8 mouse cellular contexts compared by ENCODE assay signal in the genomic region with DNA sequence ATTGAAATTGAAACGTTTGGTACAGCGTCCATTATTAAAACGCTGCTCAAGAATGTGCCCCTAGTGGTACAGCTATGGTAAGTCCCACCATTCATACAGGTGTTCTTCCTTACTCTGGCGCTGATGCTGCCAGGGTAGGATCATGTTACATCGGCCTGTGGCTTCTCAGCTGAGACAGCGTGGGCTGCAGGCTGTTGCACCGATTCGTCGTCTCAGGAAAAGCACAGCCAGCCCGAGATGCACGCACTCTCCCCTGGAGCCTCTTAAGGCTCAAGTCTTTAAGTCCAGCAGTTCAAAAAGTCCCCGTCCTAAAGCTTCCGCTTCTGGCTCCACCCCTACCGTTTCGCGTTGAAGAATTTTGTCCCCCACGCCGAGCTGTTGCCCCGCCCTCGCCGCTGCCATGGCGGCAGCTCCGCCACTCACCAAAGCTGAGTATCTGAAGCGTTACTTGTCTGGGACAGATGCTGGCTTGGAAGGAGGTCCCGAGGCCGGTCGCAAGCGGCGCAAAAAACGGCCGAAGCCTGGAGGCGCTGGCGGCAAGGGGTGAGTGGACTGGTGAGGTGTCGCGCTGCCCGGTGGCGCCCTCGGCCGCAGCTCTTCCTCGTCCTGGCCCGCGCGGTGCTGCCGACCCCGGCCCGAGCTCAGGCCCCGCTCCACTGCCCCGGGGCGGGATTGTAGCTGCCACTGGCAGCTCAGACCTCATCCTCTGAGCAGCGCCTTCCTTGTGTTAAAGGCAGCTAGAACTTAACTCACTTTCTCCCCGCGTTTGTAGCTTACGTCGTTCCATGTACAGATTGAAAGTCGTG. TPM values are rescaled to one million over a fixed set of nuclear protein-coding genes. Genes with fewer than 3 reads are reported as not detected.
DNase-seq lines count a peak whose midpoint lies in the region; ATAC-seq and TF ChIP-seq lines count a peak whose summit lies in the region.

TSS of gene Bud13 (plus strand) at position 378 of the 806 bp plus-strand sequence.

- DNase-seq in 3134 (ENCODE audit: extremely low read depth, insufficient read length, low spot score), result peak; percentile 96
- DNase-seq in adrenal gland, postnatal 36 days, result peak; percentile 95 to 96
- peak; percentile 94 to 99 for DNase-seq in heart, adult 18-20 months
- peak; percentile 94 for DNase-seq in kidney, adult 2 months
- DNase-seq in spleen, adult 2 months (ENCODE audit: low read depth in 1 of 2, low spot score in 2 of 2), result peak; percentile 89 to 96

- no peaks in the 10 kb centered on the region for H3K9me3 ChIP-seq in embryonic facial prominence, embryonic 13.5 days
- H3K9me3 ChIP-seq in limb, embryonic 12.5 days, result no peaks in the 10 kb centered on the region
- no peaks in the 10 kb centered on the region for H3K9me3 ChIP-seq in midbrain, embryonic 15.5 days

- peak within 1 kb of the TSS; percentile 63 for H3K4me2 ChIP-seq in embryonic facial prominence, embryonic 13.5 days
- H3K4me2 ChIP-seq in limb, embryonic 12.5 days, result peak within 1 kb of the TSS; percentile 69
- peak within 1 kb of the TSS; percentile 82 for H3K4me2 ChIP-seq in midbrain, embryonic 15.5 days

- H3K4me3 ChIP-seq in embryonic facial prominence, embryonic 13.5 days, result peak within 1 kb of the TSS; percentile 97
- peak within 1 kb of the TSS; percentile 86 for H3K4me3 ChIP-seq in kidney, adult 2 months (ENCODE audit: insufficient read depth, low read depth, low read length)
- H3K4me3 ChIP-seq in limb, embryonic 12.5 days (replicated peaks), result peak within 1 kb of the TSS; percentile 87
- peak within 1 kb of the TSS; percentile 93 for H3K4me3 ChIP-seq in midbrain, embryonic 15.5 days
- H3K4me3 ChIP-seq in spleen, adult 2 months (ENCODE audit: extremely low read depth, insufficient read depth, insufficient read length), result peak within 1 kb of the TSS; percentile 81

- peaks cover 8% of the 10 kb centered on the region for H3K4me1 ChIP-seq in embryonic facial prominence, embryonic 13.5 days
- peaks cover 2% of the 10 kb centered on the region; the same call in 1 of the 2 replicates for H3K4me1 ChIP-seq in kidney, adult 2 months (ENCODE audit: control insufficient read depth, insufficient read depth, low read length)
- peaks cover 17% of the 10 kb centered on the region for H3K4me1 ChIP-seq in limb, embryonic 12.5 days (replicated peaks)
- peaks cover 17% of the 10 kb centered on the region for H3K4me1 ChIP-seq in midbrain, embryonic 15.5 days
- no peaks in the 10 kb centered on the region; the same call in 1 of the 2 replicates for H3K4me1 ChIP-seq in spleen, adult 2 months (ENCODE audit: control insufficient read depth, insufficient read depth, insufficient read length)

- peak; percentile 47 for TF ChIP-seq POLR2A in kidney, adult 2 months (IDR thresholded peaks at IDR 0.05; ENCODE audit: low read depth, low read length)
- peak; percentile 73 for TF ChIP-seq POLR2A in spleen, adult 2 months (IDR thresholded peaks at IDR 0.05; ENCODE audit: low read depth, low read length)

- peak within 1 kb of the TSS; percentile 91 for H3K27ac ChIP-seq in embryonic facial prominence, embryonic 13.5 days
- peak within 1 kb of the TSS; percentile 2; the same call in 1 of the 2 replicates for H3K27ac ChIP-seq in kidney, adult 2 months (ENCODE audit: insufficient read depth, low read depth, low read length)
- peak within 1 kb of the TSS; percentile 91 for H3K27ac ChIP-seq in limb, embryonic 12.5 days
- H3K27ac ChIP-seq in midbrain, embryonic 15.5 days, result peak within 1 kb of the TSS; percentile 77
- peak within 1 kb of the TSS; percentile 82 for H3K27ac ChIP-seq in spleen, adult 2 months (ENCODE audit: insufficient read depth, low read length)

- under 1% methylated on average over 55 of the region's 55 CpGs for WGBS in embryonic facial prominence, embryonic 13.5 days
- WGBS in kidney, adult 2 months, result under 1% methylated on average over 55 of the region's 55 CpGs
- WGBS in limb, embryonic 12.5 days, result under 1% methylated on average over 55 of the region's 55 CpGs
- under 1% methylated on average over 55 of the region's 55 CpGs for WGBS in midbrain, embryonic 15.5 days
- under 1% methylated on average over 55 of the region's 55 CpGs for WGBS in spleen, adult 2 months

- peak; percentile 85 for ATAC-seq in embryonic facial prominence, embryonic 13.5 days (ENCODE audit: insufficient number of reproducible peaks, insufficient read depth, low FRiP score, low TSS enrichment, low read depth)
- peak; percentile 92 for ATAC-seq in limb, embryonic 12.5 days (ENCODE audit: insufficient number of reproducible peaks, insufficient read depth, low FRiP score, low TSS enrichment, low read depth)
- peak; percentile 94 for ATAC-seq in midbrain, embryonic 15.5 days (replicated peaks)

- no peaks in the 10 kb centered on the region for H3K27me3 ChIP-seq in embryonic facial prominence, embryonic 13.5 days
- H3K27me3 ChIP-seq in kidney, adult 2 months (replicated peaks; ENCODE audit: control insufficient read depth, insufficient read depth, low read length), result no peaks in the 10 kb centered on the region
- no peaks in the 10 kb centered on the region for H3K27me3 ChIP-seq in limb, embryonic 12.5 days
- H3K27me3 ChIP-seq in midbrain, embryonic 15.5 days (replicated peaks), result no peaks in the 10 kb centered on the region
- no peaks in the 10 kb centered on the region for H3K27me3 ChIP-seq in spleen, adult 2 months (ENCODE audit: control insufficient read depth, insufficient read depth, low read length)

- H3K36me3 ChIP-seq in embryonic facial prominence, embryonic 13.5 days, result peaks cover 57% of the 10 kb centered on the region
- H3K36me3 ChIP-seq in kidney, adult 2 months (ENCODE audit: control insufficient read depth, insufficient read depth, low read length), result no peaks in the 10 kb centered on the region; the same call in 1 of the 2 replicates
- H3K36me3 ChIP-seq in limb, embryonic 12.5 days, result peaks cover 61% of the 10 kb centered on the region
- H3K36me3 ChIP-seq in midbrain, embryonic 15.5 days (replicated peaks), result peaks cover 31% of the 10 kb centered on the region
- peaks cover 30% of the 10 kb centered on the region for H3K36me3 ChIP-seq in spleen, adult 2 months (ENCODE audit: control insufficient read depth, insufficient read depth, low read length)

- H3K9ac ChIP-seq in embryonic facial prominence, embryonic 13.5 days, result peak within 1 kb of the TSS; percentile 96
- H3K9ac ChIP-seq in limb, embryonic 12.5 days (replicated peaks), result peak within 1 kb of the TSS; percentile 93
- peak within 1 kb of the TSS; percentile 89 for H3K9ac ChIP-seq in midbrain, embryonic 15.5 days

- peak; percentile 45; the same call in 1 of the 2 replicates for TF ChIP-seq CTCF in kidney, adult 2 months (conservative IDR thresholded peaks at IDR 0.05; ENCODE audit: insufficient read depth, insufficient read length, low read depth, low read length)
- no peak for TF ChIP-seq CTCF in spleen, adult 2 months (IDR thresholded peaks at IDR 0.05; ENCODE audit: extremely low read depth, insufficient read depth, insufficient read length, insufficient replicate concordance)

RNA-seq across cellular contexts. Expression of gene Bud13, which starts in this region (rescaled TPM):
- 10 to 100 TPM in 1 of 2 experiments, 1 to 10 TPM in 1; 8.5 to 11.7 TPM for total RNA-seq in adrenal gland, postnatal 36 days (2021)
- 28.7 and 34.3 TPM in 2 replicates for polyA plus RNA-seq in embryonic facial prominence, embryonic 13.5 days (2015; fragmentation: Nextera tagmentation; extraction: Ambion mirVana)
- total RNA-seq in heart, adult 18-20 months (2021), result 1 to 10 TPM; 6.5 to 7.9 TPM
- 7.1 and 7.8 TPM in 2 replicates for polyA plus RNA-seq in kidney, adult 2 months (2012; rRNA removed)
- 35.6 and 36.8 TPM in 2 replicates for polyA plus RNA-seq in limb, embryonic 12.5 days (2016; fragmentation: Nextera tagmentation; extraction: Ambion mirVana)
- polyA plus RNA-seq in midbrain, embryonic 15.5 days (2015; fragmentation: Nextera tagmentation; extraction: Ambion mirVana), result 17.9 and 18.3 TPM in 2 replicates
- 8.0 and 9.0 TPM in 2 replicates for polyA plus RNA-seq in spleen, adult 2 months (2012; rRNA removed)

Comparison
In these comparisons a context has a peak if more than half of its experiments do, and no peak if none do; other contexts are left out.
1. Peak in every context shown above with its lines: DNase-seq, ATAC-seq, H3K4me3 ChIP-seq and H3K27ac ChIP-seq.
2. H3K27ac ChIP-seq: peak in every context shown above with its lines; median percentile 91 in embryonic facial prominence, embryonic 13.5 days; 91 in limb, embryonic 12.5 days; 82 in spleen, adult 2 months; 77 in midbrain, embryonic 15.5 days; 2 in kidney, adult 2 months.